Mouse (Mus musculus): ENCODE results near the gene Slc4a3. TPM values are rescaled to one million over a fixed set of nuclear protein-coding genes. Genes with fewer than 3 reads are reported as not detected.

The Slc4a3 gene
- polyA plus RNA-seq, 1 experiment from 2014 or later, result 4.0 TPM

DNA sequence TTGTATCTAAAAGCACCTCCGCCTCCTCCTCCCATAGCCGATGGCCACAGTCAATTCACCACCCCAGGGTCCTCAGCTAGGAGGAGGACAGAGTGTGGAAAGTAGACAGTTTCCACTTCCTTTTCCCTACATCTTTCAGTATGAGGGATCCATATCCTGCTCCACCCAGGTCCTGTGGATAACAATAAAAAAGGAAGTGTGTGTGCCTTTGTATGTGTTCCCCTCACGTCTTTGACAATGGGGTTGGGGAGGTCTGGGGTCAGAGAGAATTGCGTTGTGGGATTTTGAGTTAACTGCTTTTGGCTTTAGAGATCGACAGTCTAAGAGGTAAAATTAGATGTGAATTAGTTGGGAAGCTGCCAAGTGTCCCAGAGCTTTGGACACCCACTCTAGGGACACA, 35.9 kb upstream of the Slc4a3 start:
- no peak for ATAC-seq
- H3K4me1 ChIP-seq (replicated peaks; ENCODE audit: control insufficient read depth, insufficient read depth, low read length), result no peaks in the 10 kb centered on the region
- H3K27me3 ChIP-seq (replicated peaks; ENCODE audit: control insufficient read depth, insufficient read depth, low read length), result no peaks in the 10 kb centered on the region
- 66% methylated on average over 5 of the region's 5 CpGs for WGBS
- no peak for TF ChIP-seq CTCF (IDR thresholded peaks at IDR 0.05; ENCODE audit: low read depth)
- H3K4me3 ChIP-seq (ENCODE audit: low read depth, low read length), result no peak overlapping the region
- H3K4me2 ChIP-seq (replicated peaks; ENCODE audit: low read depth), result no peak overlapping the region
- no peaks in the 10 kb centered on the region for H3K9me3 ChIP-seq (ENCODE audit: control insufficient read depth)
- no peaks in the 10 kb centered on the region for H3K36me3 ChIP-seq (ENCODE audit: control insufficient read depth, insufficient read depth)
- no peak overlapping the region for H3K27ac ChIP-seq (ENCODE audit: low read depth, low read length)
- H3K9ac ChIP-seq (ENCODE audit: low read depth, low read length), result no peak overlapping the region

DNA sequence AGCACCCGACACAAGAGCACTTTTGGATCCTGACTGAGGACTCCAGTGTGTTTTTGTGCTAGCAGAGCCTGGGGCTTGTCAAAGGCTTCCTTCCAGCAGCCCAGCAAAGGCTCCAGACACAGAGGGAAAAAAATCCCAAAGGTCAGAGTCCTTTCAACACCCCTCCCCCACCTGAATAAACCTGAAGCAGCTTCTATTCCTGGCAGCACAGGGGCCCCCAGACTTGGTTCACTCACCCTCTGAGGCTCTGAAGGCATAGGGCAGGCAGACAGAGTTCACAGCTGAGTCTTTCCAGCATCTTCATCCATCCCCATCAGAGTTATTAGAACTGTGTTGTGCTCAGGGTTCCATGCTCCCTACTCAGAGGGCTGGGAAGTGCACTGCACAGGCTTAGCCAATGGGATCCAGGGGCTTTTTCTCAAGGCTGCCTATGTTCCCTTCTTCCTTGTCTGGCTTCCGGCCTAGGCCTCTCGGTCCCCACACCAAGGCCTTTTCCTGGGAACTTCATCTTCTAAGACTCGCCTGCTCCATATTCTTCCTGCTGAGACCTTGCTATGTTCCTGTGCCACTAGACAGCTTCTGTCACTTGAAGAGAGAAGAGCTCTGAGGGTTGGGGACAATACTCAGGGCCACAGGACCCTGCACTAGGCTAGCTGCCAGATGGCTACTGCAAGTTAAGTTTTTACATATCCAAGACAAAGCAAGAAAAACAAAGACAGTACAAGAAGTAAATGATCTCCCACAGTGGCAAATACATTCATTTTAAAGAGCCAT, 34.4 kb upstream of the Slc4a3 start:
- peak; percentile 54 for ATAC-seq
- no peaks in the 10 kb centered on the region for H3K27me3 ChIP-seq (replicated peaks; ENCODE audit: control insufficient read depth, insufficient read depth, low read length)
- no peak overlapping the region for H3K9ac ChIP-seq (ENCODE audit: low read depth, low read length)
- no peaks in the 10 kb centered on the region for H3K9me3 ChIP-seq (ENCODE audit: control insufficient read depth)
- 35% methylated on average over 4 of the region's 4 CpGs for WGBS
- H3K4me2 ChIP-seq (replicated peaks; ENCODE audit: low read depth), result no peak overlapping the region
- H3K4me3 ChIP-seq (ENCODE audit: low read depth, low read length), result no peak overlapping the region
- no peaks in the 10 kb centered on the region for H3K4me1 ChIP-seq (replicated peaks; ENCODE audit: control insufficient read depth, insufficient read depth, low read length)
- peak overlapping the region; percentile 54; the same call in 1 of the 2 replicates for H3K27ac ChIP-seq (ENCODE audit: low read depth, low read length)
- no peaks in the 10 kb centered on the region for H3K36me3 ChIP-seq (ENCODE audit: control insufficient read depth, insufficient read depth)
- TF ChIP-seq CTCF (IDR thresholded peaks at IDR 0.05; ENCODE audit: low read depth), result no peak

DNA sequence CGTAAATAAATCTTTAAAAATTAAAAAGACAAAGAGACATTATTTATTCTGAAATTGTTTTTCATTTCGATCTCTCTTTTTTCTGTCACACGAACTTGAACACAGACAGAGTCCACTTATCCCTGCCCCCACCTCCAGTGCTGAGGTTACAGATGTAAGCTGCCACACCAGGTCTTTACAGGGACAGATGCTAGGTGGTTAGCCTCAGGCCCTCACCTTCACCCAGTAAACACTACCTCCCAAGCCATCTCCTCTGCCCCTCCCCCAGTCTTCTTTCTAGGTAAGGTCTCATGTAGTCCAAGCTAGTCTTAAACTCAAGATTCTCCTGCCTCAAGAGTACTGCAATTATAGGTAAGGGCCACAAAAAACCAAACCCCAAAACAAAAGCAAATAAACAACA, 33.5 kb upstream of the Slc4a3 start:
- no peak overlapping the region for H3K9ac ChIP-seq (ENCODE audit: low read depth, low read length)

DNA sequence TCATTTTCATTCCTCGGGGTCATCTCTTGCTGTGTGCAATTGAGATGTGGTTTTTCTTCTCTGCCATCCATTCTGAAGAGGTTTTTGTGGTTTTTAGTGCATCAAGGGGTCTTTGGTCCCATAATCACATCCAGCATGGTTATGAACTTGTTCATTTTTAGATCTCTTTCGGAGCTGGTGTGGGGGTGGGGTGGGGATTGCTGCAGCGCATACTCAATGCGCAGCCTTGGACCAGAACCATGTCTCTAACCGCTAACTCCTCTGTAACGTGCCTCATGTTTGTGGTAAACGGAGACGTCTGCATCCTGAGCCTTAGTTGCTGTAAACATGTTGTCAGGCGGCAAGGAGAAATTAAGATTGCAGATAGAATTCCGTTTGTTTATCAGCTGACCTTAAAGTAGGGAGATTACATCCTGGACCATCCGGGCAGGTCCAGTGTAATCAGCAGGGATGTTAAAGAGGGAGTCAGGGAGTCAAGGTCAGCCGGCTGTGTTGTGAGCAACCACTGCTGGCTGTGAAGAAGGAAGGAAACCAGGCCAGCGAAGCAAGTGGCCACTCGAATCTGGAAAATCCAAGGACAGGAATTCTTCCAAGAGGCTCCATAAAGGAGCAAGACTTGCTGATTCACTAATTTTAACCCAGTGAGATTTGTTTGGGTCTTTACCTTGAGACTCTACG, 29.2 kb upstream of the Slc4a3 start:
- no peak for ATAC-seq
- Histone ChIP-seq H3K4me1 (replicated peaks; ENCODE audit: control insufficient read depth, insufficient read depth, low read length) (peaks cover 8% of the 10 kb centered on the region; the same call in 1 of the 2 replicates), H3K4me2 (replicated peaks; ENCODE audit: low read depth) (no peak overlapping the region), H3K36me3 (ENCODE audit: control insufficient read depth, insufficient read depth) (no peaks in the 10 kb centered on the region), H3K4me3 (ENCODE audit: low read depth, low read length) (no peak overlapping the region), H3K9me3 (ENCODE audit: control insufficient read depth) (no peaks in the 10 kb centered on the region), H3K27ac (ENCODE audit: low read depth, low read length) (no peak overlapping the region), H3K9ac (ENCODE audit: low read depth, low read length) (no peak overlapping the region), H3K27me3 (replicated peaks; ENCODE audit: control insufficient read depth, insufficient read depth, low read length) (no peaks in the 10 kb centered on the region)
- WGBS, result 65% methylated on average over 15 of the region's 15 CpGs
- no peak for TF ChIP-seq CTCF (IDR thresholded peaks at IDR 0.05; ENCODE audit: low read depth)

More for the DNA sequence above, 33.5 kb upstream of the Slc4a3 start:
- H3K27me3 ChIP-seq (replicated peaks; ENCODE audit: control insufficient read depth, insufficient read depth, low read length), result no peaks in the 10 kb centered on the region
- H3K4me1 ChIP-seq (replicated peaks; ENCODE audit: control insufficient read depth, insufficient read depth, low read length), result no peaks in the 10 kb centered on the region
- WGBS, result 90% methylated on average over 3 of the region's 3 CpGs
- no peak for ATAC-seq
- TF ChIP-seq CTCF (IDR thresholded peaks at IDR 0.05; ENCODE audit: low read depth), result no peak
- H3K36me3 ChIP-seq (ENCODE audit: control insufficient read depth, insufficient read depth), result no peaks in the 10 kb centered on the region
- no peak overlapping the region for H3K27ac ChIP-seq (ENCODE audit: low read depth, low read length)
- H3K4me3 ChIP-seq (ENCODE audit: low read depth, low read length), result no peak overlapping the region
- H3K4me2 ChIP-seq (replicated peaks; ENCODE audit: low read depth), result no peak overlapping the region
- H3K9me3 ChIP-seq (ENCODE audit: control insufficient read depth), result no peaks in the 10 kb centered on the region

DNA sequence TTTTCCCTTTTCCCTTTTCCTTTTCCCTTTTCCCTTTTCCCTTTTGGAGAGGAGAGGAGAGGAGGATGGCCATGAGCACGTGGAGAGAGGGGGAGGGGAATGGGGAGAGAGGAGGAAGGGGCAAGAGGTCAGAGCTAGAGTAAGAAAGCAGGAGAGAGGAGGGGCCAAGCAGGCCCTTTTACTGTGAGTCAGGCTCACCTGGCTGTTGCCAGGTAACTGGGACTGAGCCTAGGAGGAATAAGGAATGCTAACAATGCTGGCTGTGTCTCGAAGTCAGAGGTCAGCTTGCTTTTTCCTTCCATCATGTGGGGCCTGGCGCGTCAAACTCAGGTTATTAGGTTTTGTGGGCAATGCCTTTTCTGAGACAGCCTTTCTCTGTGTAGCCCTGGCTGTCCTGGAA, 28.1 kb upstream of the Slc4a3 start:
- no peak overlapping the region for H3K9ac ChIP-seq (ENCODE audit: low read depth, low read length)
- no peaks in the 10 kb centered on the region for H3K27me3 ChIP-seq (replicated peaks; ENCODE audit: control insufficient read depth, insufficient read depth, low read length)
- peaks cover 8% of the 10 kb centered on the region; the same call in 1 of the 2 replicates for H3K4me1 ChIP-seq (replicated peaks; ENCODE audit: control insufficient read depth, insufficient read depth, low read length)
- peak; percentile 42 for ATAC-seq
- no peaks in the 10 kb centered on the region for H3K36me3 ChIP-seq (ENCODE audit: control insufficient read depth, insufficient read depth)
- H3K9me3 ChIP-seq (ENCODE audit: control insufficient read depth), result no peaks in the 10 kb centered on the region
- no peak overlapping the region for H3K4me2 ChIP-seq (replicated peaks; ENCODE audit: low read depth)
- H3K27ac ChIP-seq (ENCODE audit: low read depth, low read length), result no peak overlapping the region
- WGBS, result 37% methylated on average over 3 of the region's 4 CpGs
- TF ChIP-seq CTCF (IDR thresholded peaks at IDR 0.05; ENCODE audit: low read depth), result no peak
- H3K4me3 ChIP-seq (ENCODE audit: low read depth, low read length), result no peak overlapping the region

DNA sequence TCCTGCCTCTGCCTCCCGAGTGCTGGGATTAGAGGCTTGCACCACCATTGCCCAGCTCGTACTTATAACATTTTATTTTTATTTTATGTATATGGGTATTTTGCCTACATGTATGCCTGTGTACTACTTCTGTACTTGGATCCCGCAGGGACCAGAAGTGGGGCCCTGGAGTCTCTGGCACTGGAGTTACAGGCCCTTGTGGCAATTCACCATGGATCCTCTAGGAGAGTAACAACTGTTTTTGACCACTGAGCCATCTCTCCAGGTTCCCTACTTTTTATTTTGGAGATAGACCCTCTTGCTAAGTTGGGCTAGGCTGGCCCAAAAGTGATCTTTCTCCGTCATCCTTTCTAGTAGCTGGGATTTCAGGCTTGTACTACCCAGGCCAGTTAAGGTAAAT, 27.6 kb upstream of the Slc4a3 start:
- no peak for ATAC-seq
- TF ChIP-seq CTCF (IDR thresholded peaks at IDR 0.05; ENCODE audit: low read depth), result no peak
- H3K27me3 ChIP-seq (replicated peaks; ENCODE audit: control insufficient read depth, insufficient read depth, low read length), result no peaks in the 10 kb centered on the region
- no peaks in the 10 kb centered on the region for H3K9me3 ChIP-seq (ENCODE audit: control insufficient read depth)
- 92% methylated on average over 4 of the region's 4 CpGs for WGBS
- no peak overlapping the region for H3K27ac ChIP-seq (ENCODE audit: low read depth, low read length)
- H3K4me1 ChIP-seq (replicated peaks; ENCODE audit: control insufficient read depth, insufficient read depth, low read length), result peaks cover 8% of the 10 kb centered on the region; the same call in 1 of the 2 replicates
- no peaks in the 10 kb centered on the region for H3K36me3 ChIP-seq (ENCODE audit: control insufficient read depth, insufficient read depth)
- no peak overlapping the region for H3K9ac ChIP-seq (ENCODE audit: low read depth, low read length)
- no peak overlapping the region for H3K4me3 ChIP-seq (ENCODE audit: low read depth, low read length)
- H3K4me2 ChIP-seq (replicated peaks; ENCODE audit: low read depth), result no peak overlapping the region

Measured in intestine, postnatal 0 days (tissue).